Mouse (Mus musculus) hindbrain, embryonic 10.5 days (tissue): Measurements from ENCODE around the gene Chmp6. TPM values are rescaled to one million over a fixed set of nuclear protein-coding genes. Genes with fewer than 3 reads are reported as not detected.
A peak's percentile ranks its signal among the peaks of the same experiment; 100 is the strongest.

Experiments used
- DNase-seq: peaks from one replicate; pipeline ENCODE4 v3.0.0-alpha.2; 2017; ENCODE audit warnings: low spot score
- H3K27ac ChIP-seq: fragments of 300-500 bp; sonication (generic); 2 replicates; pipeline ENCODE4 v1.5.1; 2016; ENCODE audit warnings: mild to moderate bottlenecking, moderate library complexity
- H3K27me3 ChIP-seq: fragments of 300-500 bp; sonication (generic); 2 replicates; pipeline ENCODE4 v1.6.1; 2016; ENCODE audit warnings: mild to moderate bottlenecking; ENCODE audit not compliant: poor library complexity, insufficient read depth, severe bottlenecking
- H3K36me3 ChIP-seq: fragments of 300-500 bp; sonication (generic); 2 replicates; pipeline ENCODE4 v1.6.1; 2016; ENCODE audit warnings: mild to moderate bottlenecking, moderate library complexity
- H3K4me1 ChIP-seq: fragments of 300-500 bp; sonication (generic); replicated peaks from 2 replicates; pipeline ENCODE4 v1.6.1; 2016; ENCODE audit warnings: mild to moderate bottlenecking
- H3K4me3 ChIP-seq: fragments of 300-500 bp; sonication (generic); 2 replicates; pipeline ENCODE4 v1.5.1; 2016; ENCODE audit warnings: mild to moderate bottlenecking, moderate library complexity
- H3K9me3 ChIP-seq: fragments of 300-500 bp; sonication (generic); 2 replicates; pipeline ENCODE4 v1.6.1; 2016; ENCODE audit warnings: mild to moderate bottlenecking, moderate library complexity
- WGBS: fragments of 180-500 bp; shearing (Covaris S2); methylation state at CpG from one replicate; pipeline ENCODE4 v1.1.7; 2016; 5-methylcytosine and 5-hydroxymethylcytosine counted together
- polyA plus RNA-seq: library from polyadenylated mRNA; unstranded; fragments of >200 nt; fragmentation: Nextera tagmentation; extraction: Ambion mirVana; gene quantifications from 2 replicates; pipeline ENCODE4 v1.2.1, GENCODE M21; 2016

Chmp6 gene
- polyA plus RNA-seq, 1 experiment from 2014 or later: 114 TPM

GRCm38 (mm10) chr11:119914381-119914780, 1.1 kb downstream of the Chmp6 start:
- Histone ChIP-seq H3K36me3 (peaks cover 42% of the 10 kb centered on the region), H3K4me3 (peak overlapping the region; percentile 97), H3K9me3 (no peaks in the 10 kb centered on the region), H3K4me1 (peaks cover 51% of the 10 kb centered on the region), H3K27ac (peak overlapping the region; percentile 97), H3K27me3 (no peaks in the 10 kb centered on the region)
- WGBS: 30% methylated on average over 4 of the region's 4 CpGs
- DNase-seq: no peak

DNA sequence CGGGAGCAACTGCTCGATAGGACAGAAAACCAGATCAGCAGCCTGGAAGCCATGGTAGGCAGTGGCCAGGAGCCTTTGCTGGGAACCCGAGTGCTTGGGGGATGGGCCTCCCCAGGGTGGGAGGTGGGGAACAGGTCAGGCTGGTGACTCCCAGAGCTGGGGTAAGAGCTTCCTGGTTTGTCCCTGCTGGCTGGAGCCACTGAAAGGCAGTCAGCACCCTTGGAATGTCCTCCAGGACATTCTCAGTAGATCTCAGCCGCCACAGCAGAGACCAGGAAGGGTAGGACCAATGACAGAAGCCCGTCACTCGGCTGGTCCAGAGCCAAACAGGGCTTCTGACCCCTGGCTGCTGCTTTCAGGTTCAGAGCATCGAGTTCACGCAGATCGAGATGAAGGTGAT, 2.4 kb downstream of the Chmp6 start:
- peak overlapping the region; percentile 97 for H3K4me3 ChIP-seq
- 90% methylated on average over 9 of the region's 9 CpGs for WGBS
- H3K27me3 ChIP-seq: no peaks in the 10 kb centered on the region
- H3K9me3 ChIP-seq: no peaks in the 10 kb centered on the region
- no peak for DNase-seq
- H3K36me3 ChIP-seq: peaks cover 55% of the 10 kb centered on the region
- H3K27ac ChIP-seq: peak overlapping the region; percentile 35; the same call in 1 of the 2 replicates
- peaks cover 42% of the 10 kb centered on the region for H3K4me1 ChIP-seq

GRCm38 (mm10) chr11:119916102-119916790, 3.0 kb downstream of the Chmp6 start:
- Histone ChIP-seq H3K9me3 (no peaks in the 10 kb centered on the region), H3K4me1 (peaks cover 42% of the 10 kb centered on the region), H3K27me3 (no peaks in the 10 kb centered on the region), H3K4me3 (no peak overlapping the region; the same call in 1 of the 2 replicates), H3K27ac (peak overlapping the region; percentile 35; the same call in 1 of the 2 replicates), H3K36me3 (peaks cover 57% of the 10 kb centered on the region)
- DNase-seq: no peak
- 92% methylated on average over 15 of the region's 15 CpGs for WGBS

DNA sequence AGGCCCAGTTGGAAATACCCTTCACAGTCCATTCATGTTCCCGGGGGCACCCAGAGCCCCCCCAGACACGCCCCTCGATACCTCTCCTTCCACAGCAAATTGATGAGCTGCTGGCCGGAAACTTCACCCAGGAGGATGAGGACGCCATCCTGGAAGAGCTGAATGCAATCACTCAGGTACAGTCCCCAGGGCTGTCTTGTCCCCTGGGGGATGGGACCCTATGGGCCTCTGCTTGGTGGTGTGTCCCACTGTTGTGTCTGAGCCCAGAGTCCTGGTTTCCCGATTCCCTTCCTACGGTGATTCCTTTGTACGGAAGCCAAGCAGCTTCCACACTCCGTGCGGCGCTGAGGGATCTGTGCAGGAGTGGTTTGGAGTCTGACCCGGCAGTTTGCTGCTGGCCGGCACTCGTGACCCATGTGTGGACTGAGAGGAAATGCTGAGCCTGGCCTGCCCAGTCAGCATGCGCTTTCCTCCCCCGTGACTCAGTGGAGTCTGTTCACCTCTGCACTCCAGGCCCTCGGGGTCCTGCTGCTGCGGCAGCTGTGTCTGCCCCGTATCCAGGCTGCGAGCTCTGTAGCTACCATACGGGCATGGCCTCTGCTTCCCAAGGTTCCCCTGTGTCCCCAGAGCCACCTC, 3.7 kb downstream of the Chmp6 start:
- peaks cover 57% of the 10 kb centered on the region for H3K36me3 ChIP-seq
- no peak overlapping the region for H3K27ac ChIP-seq
- H3K27me3 ChIP-seq: no peaks in the 10 kb centered on the region
- WGBS: 92% methylated on average over 21 of the region's 21 CpGs
- DNase-seq: no peak
- H3K9me3 ChIP-seq: no peaks in the 10 kb centered on the region
- no peak overlapping the region; the same call in 1 of the 2 replicates for H3K4me3 ChIP-seq
- peaks cover 42% of the 10 kb centered on the region for H3K4me1 ChIP-seq

- no peak overlapping the region for H3K27ac ChIP-seq
- H3K27me3 ChIP-seq: no peaks in the 10 kb centered on the region
- H3K4me3 ChIP-seq: no peak overlapping the region
- WGBS: 93% methylated on average over 7 of the region's 7 CpGs
- H3K9me3 ChIP-seq: no peaks in the 10 kb centered on the region
- no peak for DNase-seq
- H3K4me1 ChIP-seq: peaks cover 29% of the 10 kb centered on the region
- H3K36me3 ChIP-seq: peaks cover 57% of the 10 kb centered on the region
Observed at GRCm38 (mm10) chr11:119918521-119918920, 5.3 kb downstream of the Chmp6 start.

GRCm38 (mm10) chr11:119919432-119919831, 6.2 kb downstream of the Chmp6 start:
- WGBS: 95% methylated on average over 4 of the region's 4 CpGs
- no peak for DNase-seq
- no peak overlapping the region for H3K27ac ChIP-seq
- peaks cover 24% of the 10 kb centered on the region for H3K4me1 ChIP-seq
- H3K4me3 ChIP-seq: no peak overlapping the region
- H3K27me3 ChIP-seq: no peaks in the 10 kb centered on the region
- peaks cover 57% of the 10 kb centered on the region for H3K36me3 ChIP-seq
- no peaks in the 10 kb centered on the region for H3K9me3 ChIP-seq

DNA sequence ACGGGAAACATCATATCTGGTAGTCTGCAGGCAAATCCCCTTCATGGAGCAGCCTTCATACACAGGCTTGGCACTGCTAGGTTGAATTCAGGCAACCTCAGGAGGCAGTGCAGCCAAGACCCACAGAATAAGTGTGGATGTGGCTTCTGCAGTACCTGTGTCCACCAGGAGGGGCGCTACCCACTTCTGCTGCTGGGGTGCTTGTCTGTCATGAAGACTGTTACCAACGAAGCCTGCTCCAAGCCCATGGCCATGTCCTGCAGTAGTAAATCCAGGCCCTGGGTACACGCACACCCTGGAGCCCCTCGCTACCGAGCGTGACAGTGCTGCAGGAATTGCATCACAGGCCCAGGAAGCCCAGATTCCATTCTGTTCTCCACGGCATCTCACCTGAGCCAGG, 6.7 kb downstream of the Chmp6 start:
- no peaks in the 10 kb centered on the region for H3K9me3 ChIP-seq
- H3K27ac ChIP-seq: no peak overlapping the region
- peak; percentile 76 for DNase-seq
- peaks cover 20% of the 10 kb centered on the region for H3K4me1 ChIP-seq
- no peaks in the 10 kb centered on the region for H3K27me3 ChIP-seq
- WGBS: 65% methylated on average over 8 of the region's 8 CpGs
- H3K4me3 ChIP-seq: no peak overlapping the region
- peaks cover 57% of the 10 kb centered on the region for H3K36me3 ChIP-seq

DNA sequence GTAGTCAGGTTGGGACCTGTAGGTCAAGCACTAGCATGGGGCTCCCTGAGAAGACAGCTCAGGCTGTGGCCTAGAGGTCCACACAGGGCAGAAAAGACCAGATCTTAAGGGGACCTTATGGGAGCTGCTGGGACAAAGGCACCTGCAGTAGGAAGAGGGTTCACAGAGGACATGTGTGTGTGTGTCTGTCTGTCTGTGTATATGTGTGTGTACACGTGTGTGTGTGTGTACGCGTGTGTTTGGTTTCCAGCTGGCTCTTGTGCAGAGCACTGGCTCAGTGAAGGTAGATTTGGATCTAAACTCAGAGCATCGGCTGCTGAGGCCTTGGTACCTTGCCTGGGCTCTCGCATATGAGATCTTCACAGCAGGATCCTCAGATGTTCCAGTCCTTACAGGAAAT, 7.4 kb downstream of the Chmp6 start:
- H3K4me3 ChIP-seq: no peak overlapping the region
- no peaks in the 10 kb centered on the region for H3K27me3 ChIP-seq
- 93% methylated on average over 5 of the region's 5 CpGs for WGBS
- peaks cover 12% of the 10 kb centered on the region for H3K4me1 ChIP-seq
- H3K9me3 ChIP-seq: no peaks in the 10 kb centered on the region
- H3K27ac ChIP-seq: no peak overlapping the region
- no peak for DNase-seq
- H3K36me3 ChIP-seq: peaks cover 52% of the 10 kb centered on the region

- no peak overlapping the region for H3K4me3 ChIP-seq
- 84% methylated on average over 5 of the region's 5 CpGs for WGBS
- peaks cover 7% of the 10 kb centered on the region for H3K36me3 ChIP-seq
- H3K27ac ChIP-seq: no peak overlapping the region
- no peaks in the 10 kb centered on the region for H3K27me3 ChIP-seq
- H3K9me3 ChIP-seq: no peaks in the 10 kb centered on the region
- no peak for DNase-seq
- no peaks in the 10 kb centered on the region for H3K4me1 ChIP-seq
Observed at GRCm38 (mm10) chr11:119925176-119925575, 11.9 kb downstream of the Chmp6 start.

GRCm38 (mm10) chr11:119926762-119927161, 13.5 kb downstream of the Chmp6 start:
- H3K27me3 ChIP-seq: no peaks in the 10 kb centered on the region
- H3K36me3 ChIP-seq: no peaks in the 10 kb centered on the region
- H3K9me3 ChIP-seq: no peaks in the 10 kb centered on the region
- H3K27ac ChIP-seq: no peak overlapping the region
- WGBS: 89% methylated on average over 5 of the region's 5 CpGs
- no peak for DNase-seq
- peaks cover under 1% of the 10 kb centered on the region for H3K4me1 ChIP-seq
- no peak overlapping the region for H3K4me3 ChIP-seq

DNA sequence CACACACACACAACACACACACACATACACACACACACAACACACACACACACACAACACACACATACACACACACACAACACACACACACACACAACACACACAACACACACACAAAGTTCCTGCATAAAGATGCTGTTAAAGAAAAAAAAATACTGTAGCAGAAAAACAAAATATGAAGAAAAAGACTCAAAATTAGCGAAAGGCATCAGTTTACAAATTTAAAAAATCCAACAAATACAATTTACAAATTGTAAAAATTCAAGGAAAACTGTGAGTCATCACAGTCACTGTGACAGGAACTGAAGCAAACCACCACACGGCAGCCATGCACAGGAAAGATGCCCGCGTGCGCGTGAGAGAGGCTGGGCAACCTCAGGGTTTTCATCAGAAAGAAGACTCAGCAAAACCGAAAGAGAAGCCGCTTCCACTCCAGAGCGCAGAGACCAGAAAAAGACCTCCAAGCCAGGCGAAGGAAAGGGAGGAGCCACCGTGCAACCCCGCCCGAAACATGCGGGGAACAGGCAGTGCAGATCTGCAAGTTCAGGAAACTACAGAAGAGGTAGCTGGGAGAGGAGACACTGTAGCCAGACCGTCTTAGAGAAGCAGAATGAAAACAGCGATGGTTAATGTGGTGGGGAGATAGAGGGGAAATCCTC, 14.9 kb downstream of the Chmp6 start:
- peaks cover 15% of the 10 kb centered on the region for H3K4me1 ChIP-seq
- DNase-seq: no peak
- H3K27me3 ChIP-seq: no peaks in the 10 kb centered on the region
- 77% methylated on average over 16 of the region's 16 CpGs for WGBS
- no peaks in the 10 kb centered on the region for H3K36me3 ChIP-seq
- H3K9me3 ChIP-seq: no peaks in the 10 kb centered on the region
- H3K4me3 ChIP-seq: no peak overlapping the region
- H3K27ac ChIP-seq: no peak overlapping the region

DNA sequence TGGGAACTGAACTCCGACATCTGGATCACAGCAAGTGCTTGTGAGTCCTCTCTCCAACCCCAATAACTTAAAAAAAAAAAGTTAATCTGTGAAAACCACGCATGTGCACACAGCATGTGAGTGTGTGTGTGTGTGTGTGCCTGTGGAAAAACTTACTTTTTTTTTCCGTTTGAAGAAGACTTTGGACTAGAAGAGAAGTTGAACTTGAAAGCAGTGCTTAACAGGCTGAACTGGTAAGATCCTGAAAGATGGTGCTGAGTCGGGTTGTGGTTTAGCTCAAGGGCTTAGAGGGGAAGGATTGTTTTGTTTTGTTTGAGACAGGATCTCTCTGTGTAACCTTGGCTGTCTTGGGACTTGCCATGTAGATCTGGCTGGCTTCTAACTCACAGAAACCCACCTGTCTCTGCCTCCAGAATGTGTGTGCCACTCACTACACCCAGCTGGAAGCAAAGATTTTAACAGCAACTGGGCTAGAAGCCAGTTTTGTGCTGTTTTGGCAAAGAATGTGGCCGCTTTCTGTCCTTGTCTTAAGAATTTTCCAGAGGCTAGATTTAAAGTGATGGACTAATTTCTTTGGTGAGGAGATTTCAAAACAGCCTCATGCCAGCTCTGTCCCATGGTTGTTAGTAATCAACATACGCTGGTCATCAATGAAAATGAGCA, 16.5 kb downstream of the Chmp6 start:
- Histone ChIP-seq H3K27ac (no peak overlapping the region), H3K4me3 (no peak overlapping the region), H3K9me3 (no peaks in the 10 kb centered on the region), H3K36me3 (no peaks in the 10 kb centered on the region), H3K4me1 (peaks cover 23% of the 10 kb centered on the region), H3K27me3 (no peaks in the 10 kb centered on the region)
- WGBS: 86% methylated on average over 6 of the region's 6 CpGs
- DNase-seq: no peak

GRCm38 (mm10) chr11:119931809-119932208, 18.6 kb downstream of the Chmp6 start:
- 84% methylated on average over 10 of the region's 10 CpGs for WGBS
- no peak overlapping the region for H3K4me3 ChIP-seq
- no peaks in the 10 kb centered on the region for H3K36me3 ChIP-seq
- H3K4me1 ChIP-seq: peaks cover 40% of the 10 kb centered on the region
- H3K9me3 ChIP-seq: no peaks in the 10 kb centered on the region
- no peaks in the 10 kb centered on the region for H3K27me3 ChIP-seq
- no peak overlapping the region for H3K27ac ChIP-seq
- no peak for DNase-seq
